Mouse (Mus musculus): ENCODE results near the gene Metap2. TPM values are rescaled to one million over a fixed set of nuclear protein-coding genes. Genes with fewer than 3 reads are reported as not detected.

Gene Metap2
- polyA plus RNA-seq, 1 experiment from 2014 or later = 137 TPM

DNA sequence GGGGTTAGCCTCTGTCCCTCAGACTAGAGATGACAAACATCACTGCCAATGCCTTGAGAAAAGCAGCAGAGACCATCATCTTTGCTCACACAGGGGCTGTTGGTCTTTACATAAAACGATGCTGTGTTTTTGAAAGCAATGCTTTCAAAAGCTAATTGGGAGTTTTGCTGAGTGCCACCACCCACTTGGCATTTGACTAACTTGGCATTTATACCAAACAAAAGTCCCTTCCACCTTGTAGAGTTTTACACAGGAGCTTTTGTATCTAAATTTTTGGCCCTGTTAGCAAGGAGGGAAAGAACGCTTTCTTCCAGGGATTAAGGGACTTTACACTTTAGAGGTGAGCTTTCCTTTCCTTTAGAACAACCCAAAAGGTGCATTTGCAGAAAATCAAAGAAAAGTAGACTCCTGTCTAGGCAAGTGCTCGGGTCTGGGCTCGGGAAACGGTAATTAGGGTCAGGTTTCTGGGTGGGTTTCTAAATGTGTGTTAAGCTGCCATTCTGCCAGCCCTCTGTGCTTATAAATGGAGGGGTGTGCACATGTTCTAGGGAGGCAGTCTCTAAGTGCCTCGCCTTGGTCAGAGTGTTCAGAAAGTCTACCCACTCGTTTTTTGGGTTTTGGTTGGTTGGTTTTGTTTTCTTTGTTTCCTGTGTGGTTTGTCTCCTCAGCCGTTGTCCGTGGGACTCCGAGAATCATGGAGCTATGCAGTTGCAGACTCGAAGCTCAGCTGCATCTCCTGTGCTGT lies 18.8 kb upstream of the Metap2 start:
- Histone ChIP-seq H3K27ac (ENCODE audit: low read length) (no peak overlapping the region), H3K4me2 (replicated peaks; ENCODE audit: low read depth, low read length) (no peak overlapping the region), H3K9me3 (ENCODE audit: low read length) (no peaks in the 10 kb centered on the region), H3K9ac (replicated peaks; ENCODE audit: low read depth) (no peak overlapping the region), H3K4me1 (ENCODE audit: insufficient read depth, low read depth, low read length) (no peaks in the 10 kb centered on the region; the same call in 1 of the 2 replicates), H3K27me3 (replicated peaks; ENCODE audit: insufficient read depth, low read length) (no peaks in the 10 kb centered on the region), H3K36me3 (ENCODE audit: insufficient read depth, low read length) (no peaks in the 10 kb centered on the region), H3K4me3 (ENCODE audit: low read depth, low read length) (no peak overlapping the region)
- WGBS = 54% methylated on average over 11 of the region's 11 CpGs
- TF ChIP-seq EP300 (IDR thresholded peaks at IDR 0.05) (no peak), CTCF (IDR thresholded peaks at IDR 0.05) (no peak)
- no peak for ATAC-seq
- no peak for DNase-seq (ENCODE audit: low spot score)

DNA sequence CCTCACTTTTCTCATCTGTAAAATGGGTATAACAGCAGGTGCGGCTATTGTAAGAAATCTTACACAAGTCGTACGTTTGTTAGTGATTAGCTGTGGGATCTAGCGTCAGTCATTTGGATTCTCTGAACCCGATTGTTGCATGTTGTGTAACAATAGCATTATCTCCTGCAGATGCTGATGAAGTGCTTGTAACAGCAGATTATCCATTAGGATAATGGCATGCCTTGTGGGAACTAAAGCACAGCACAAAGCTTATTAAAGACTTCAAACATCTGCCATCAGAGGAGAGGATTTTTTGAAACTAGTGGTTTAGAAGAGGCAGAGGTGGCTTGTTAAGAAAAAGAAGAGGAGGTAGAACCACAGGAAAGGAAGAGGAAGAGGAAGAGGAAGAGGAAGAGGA lies 16.6 kb upstream of the Metap2 start:
- H3K4me3 ChIP-seq (ENCODE audit: low read depth, low read length) = no peak overlapping the region
- H3K9me3 ChIP-seq (ENCODE audit: low read length) = no peaks in the 10 kb centered on the region
- H3K36me3 ChIP-seq (ENCODE audit: insufficient read depth, low read length) = no peaks in the 10 kb centered on the region
- TF ChIP-seq EP300 (IDR thresholded peaks at IDR 0.05) = no peak
- TF ChIP-seq CTCF (IDR thresholded peaks at IDR 0.05) = no peak
- no peaks in the 10 kb centered on the region for H3K4me1 ChIP-seq (ENCODE audit: insufficient read depth, low read depth, low read length)
- no peak overlapping the region for H3K27ac ChIP-seq (ENCODE audit: low read length)
- no peak overlapping the region for H3K9ac ChIP-seq (replicated peaks; ENCODE audit: low read depth)
- no peak overlapping the region for H3K4me2 ChIP-seq (replicated peaks; ENCODE audit: low read depth, low read length)
- ATAC-seq = no peak
- no peaks in the 10 kb centered on the region for H3K27me3 ChIP-seq (replicated peaks; ENCODE audit: insufficient read depth, low read length)
- 75% methylated on average over 5 of the region's 5 CpGs for WGBS
- DNase-seq (ENCODE audit: low spot score) = no peak

DNA sequence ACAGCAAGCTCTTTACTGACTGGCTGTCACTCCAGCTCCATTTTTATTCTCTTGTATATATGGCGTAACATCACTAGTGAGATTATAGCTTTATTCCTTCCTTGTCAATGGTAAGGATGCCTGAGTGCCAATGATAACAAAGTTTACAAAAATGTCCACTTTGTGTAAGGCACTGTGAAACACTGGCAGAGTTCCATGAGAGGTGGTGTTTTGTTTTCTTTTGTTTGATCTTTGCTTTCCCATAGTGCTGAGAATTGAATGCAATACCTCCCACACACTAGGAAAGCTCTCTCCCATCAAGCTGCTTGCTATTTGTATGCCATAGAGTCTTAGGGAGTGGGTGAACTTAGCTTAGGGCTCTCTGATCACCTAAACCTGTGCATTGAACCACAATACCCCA lies 16.0 kb upstream of the Metap2 start:
- no peak overlapping the region for H3K4me2 ChIP-seq (replicated peaks; ENCODE audit: low read depth, low read length)
- H3K36me3 ChIP-seq (ENCODE audit: insufficient read depth, low read length) = no peaks in the 10 kb centered on the region
- H3K4me1 ChIP-seq (ENCODE audit: insufficient read depth, low read depth, low read length) = no peaks in the 10 kb centered on the region
- DNase-seq (ENCODE audit: low spot score) = no peak
- no peaks in the 10 kb centered on the region for H3K27me3 ChIP-seq (replicated peaks; ENCODE audit: insufficient read depth, low read length)
- H3K4me3 ChIP-seq (ENCODE audit: low read depth, low read length) = no peak overlapping the region
- WGBS = 58% methylated on average over 1 of the region's 1 CpGs
- no peak overlapping the region for H3K27ac ChIP-seq (ENCODE audit: low read length)
- H3K9me3 ChIP-seq (ENCODE audit: low read length) = no peaks in the 10 kb centered on the region
- H3K9ac ChIP-seq (replicated peaks; ENCODE audit: low read depth) = no peak overlapping the region
- TF ChIP-seq CTCF (IDR thresholded peaks at IDR 0.05) (no peak), EP300 (IDR thresholded peaks at IDR 0.05) (no peak)
- ATAC-seq = no peak

DNA sequence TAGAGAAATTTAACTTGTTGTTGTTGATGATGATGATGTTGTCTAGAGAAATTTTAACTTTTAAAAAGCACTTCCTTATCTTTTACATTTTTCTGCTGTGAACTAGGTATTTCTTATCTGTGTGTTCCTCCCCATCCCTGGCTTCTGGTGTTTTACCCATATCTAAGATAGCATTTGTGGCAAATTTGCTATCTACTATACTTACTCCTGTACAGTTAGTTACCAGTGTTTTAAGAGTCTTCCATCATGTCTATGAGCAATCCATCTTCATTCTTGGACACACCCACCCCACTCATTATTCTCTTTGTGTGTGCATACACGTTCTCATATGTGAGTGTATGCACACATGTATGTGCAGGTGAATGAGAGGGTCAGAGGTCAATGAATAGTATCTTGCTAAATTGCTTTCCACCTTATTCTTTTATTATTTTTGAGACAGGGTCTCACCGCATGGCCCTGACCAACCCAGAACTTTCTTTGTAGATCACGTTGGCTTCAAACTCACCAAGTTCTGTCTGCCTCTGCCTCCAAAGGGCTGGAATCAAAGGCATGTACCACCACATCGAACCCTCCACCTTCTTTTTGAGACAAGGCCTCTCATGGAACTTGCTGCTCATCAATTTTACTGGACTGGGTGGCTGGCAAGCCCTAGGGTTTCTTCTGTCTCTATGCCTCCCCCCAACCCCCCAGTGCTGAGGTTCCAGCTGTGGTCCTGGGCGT lies 15.4 kb upstream of the Metap2 start:
- Histone ChIP-seq H3K36me3 (ENCODE audit: insufficient read depth, low read length) (no peaks in the 10 kb centered on the region), H3K27ac (ENCODE audit: low read length) (no peak overlapping the region), H3K9ac (replicated peaks; ENCODE audit: low read depth) (no peak overlapping the region), H3K27me3 (replicated peaks; ENCODE audit: insufficient read depth, low read length) (no peaks in the 10 kb centered on the region), H3K4me1 (ENCODE audit: insufficient read depth, low read depth, low read length) (no peaks in the 10 kb centered on the region), H3K4me3 (ENCODE audit: low read depth, low read length) (no peak overlapping the region), H3K9me3 (ENCODE audit: low read length) (no peaks in the 10 kb centered on the region), H3K4me2 (replicated peaks; ENCODE audit: low read depth, low read length) (no peak overlapping the region)
- 76% methylated on average over 5 of the region's 5 CpGs for WGBS
- no peak for DNase-seq (ENCODE audit: low spot score)
- ATAC-seq = no peak
- TF ChIP-seq CTCF (IDR thresholded peaks at IDR 0.05) (no peak), EP300 (IDR thresholded peaks at IDR 0.05) (no peak)

GRCm38 (mm10) chr10:93911326-93911725 lies 14.4 kb upstream of the Metap2 start:
- DNase-seq (ENCODE audit: low spot score) = no peak
- no peaks in the 10 kb centered on the region for H3K36me3 ChIP-seq (ENCODE audit: insufficient read depth, low read length)
- H3K9ac ChIP-seq (replicated peaks; ENCODE audit: low read depth) = no peak overlapping the region
- H3K27ac ChIP-seq (ENCODE audit: low read length) = no peak overlapping the region
- no peak for TF ChIP-seq EP300 (IDR thresholded peaks at IDR 0.05)
- TF ChIP-seq CTCF (IDR thresholded peaks at IDR 0.05) = no peak
- H3K4me3 ChIP-seq (ENCODE audit: low read depth, low read length) = no peak overlapping the region
- no peak overlapping the region for H3K4me2 ChIP-seq (replicated peaks; ENCODE audit: low read depth, low read length)
- no peaks in the 10 kb centered on the region for H3K27me3 ChIP-seq (replicated peaks; ENCODE audit: insufficient read depth, low read length)
- ATAC-seq = no peak
- H3K4me1 ChIP-seq (ENCODE audit: insufficient read depth, low read depth, low read length) = no peaks in the 10 kb centered on the region
- WGBS = 58% methylated on average over 5 of the region's 5 CpGs
- no peaks in the 10 kb centered on the region for H3K9me3 ChIP-seq (ENCODE audit: low read length)

DNA sequence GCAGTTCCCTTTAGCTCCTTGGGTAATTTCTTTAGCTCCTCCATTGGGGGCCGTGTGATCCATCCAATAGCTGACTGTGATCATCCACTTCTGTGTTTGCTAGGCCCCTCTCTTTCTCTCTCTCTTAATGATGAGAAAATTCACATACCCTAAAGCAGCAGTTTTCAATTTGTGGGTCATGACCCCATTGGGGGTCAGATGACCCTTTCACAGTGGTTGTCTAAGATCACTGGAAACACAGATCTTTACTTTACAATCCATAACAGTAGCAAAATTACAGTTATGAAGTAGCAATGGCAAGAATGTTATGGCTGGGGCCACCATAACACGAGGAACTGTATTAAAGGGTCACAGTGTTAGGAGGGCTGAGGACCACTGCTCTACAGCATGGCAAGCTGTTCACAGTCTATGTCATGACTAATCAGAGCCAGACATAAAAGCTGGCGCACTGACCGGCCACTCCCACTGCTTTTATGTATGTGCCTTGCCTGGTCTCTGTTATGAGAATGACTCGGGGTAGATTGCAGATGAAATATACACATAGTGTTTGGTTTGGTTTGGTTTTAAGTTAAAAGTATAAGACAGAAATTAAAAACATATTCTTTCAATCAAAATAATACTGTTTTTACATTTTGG lies 13.0 kb upstream of the Metap2 start:
- DNase-seq (ENCODE audit: low spot score) (no peak), ATAC-seq (no peak)
- Histone ChIP-seq H3K4me2 (replicated peaks; ENCODE audit: low read depth, low read length) (no peak overlapping the region), H3K9me3 (ENCODE audit: low read length) (no peaks in the 10 kb centered on the region), H3K4me1 (ENCODE audit: insufficient read depth, low read depth, low read length) (no peaks in the 10 kb centered on the region), H3K27me3 (replicated peaks; ENCODE audit: insufficient read depth, low read length) (no peaks in the 10 kb centered on the region), H3K27ac (ENCODE audit: low read length) (no peak overlapping the region), H3K9ac (replicated peaks; ENCODE audit: low read depth) (no peak overlapping the region), H3K4me3 (ENCODE audit: low read depth, low read length) (no peak overlapping the region), H3K36me3 (ENCODE audit: insufficient read depth, low read length) (no peaks in the 10 kb centered on the region)
- WGBS = 82% methylated on average over 5 of the region's 5 CpGs
- TF ChIP-seq EP300 (IDR thresholded peaks at IDR 0.05) (no peak), CTCF (IDR thresholded peaks at IDR 0.05) (no peak)
